Mouse (Mus musculus) spleen, adult 2 months (tissue): Measurements from ENCODE around the gene Pop7.

Experiments
- CTCF ChIP-seq: fragments of 200-500 bp; IDR thresholded peaks from 2 replicates; pipeline ENCODE4 v1.5.1; 2011; ENCODE audit warnings: mild to moderate bottlenecking, inconsistent platforms; ENCODE audit not compliant: insufficient read depth, insufficient read length, insufficient replicate concordance; ENCODE audit errors: extremely low read depth
- POLR2A ChIP-seq: fragments of 200-500 bp; IDR thresholded peaks from 2 replicates; pipeline ENCODE4 v1.6.1; 2011; ENCODE audit warnings: low read depth, low read length, inconsistent platforms

- no peak for TF ChIP-seq POLR2A
- no peak for TF ChIP-seq CTCF
Measured at GRCm38 (mm10) chr5:137485071-137485850, 17.1 kb downstream of the Pop7 start.
